In the genomic region with DNA sequence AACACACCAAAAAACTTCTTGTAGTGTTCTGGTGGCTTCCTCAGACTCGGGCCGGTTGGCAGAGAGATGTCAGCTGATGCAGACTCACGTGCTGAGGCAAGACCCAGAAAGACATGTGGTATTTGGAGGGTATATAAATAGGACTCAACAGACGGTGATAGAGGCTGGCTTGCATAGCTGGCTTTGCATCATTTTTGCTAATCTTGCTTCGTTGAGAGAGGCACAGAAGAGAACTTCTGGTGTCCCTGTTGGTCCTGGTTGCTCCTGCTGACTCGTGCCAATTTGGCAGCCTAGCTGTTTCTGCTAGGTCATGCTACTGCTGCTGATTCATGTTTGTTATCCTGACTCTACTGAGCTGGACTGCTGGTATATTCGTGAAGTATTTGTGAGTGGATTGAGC, we compare ENCODE assay signal across 11 mouse cellular contexts. TPM values are rescaled to one million over a fixed set of nuclear protein-coding genes. Genes with fewer than 3 reads are reported as not detected.
A peak's percentile ranks its signal among the peaks of the same experiment; 100 is the strongest.
DNase-seq lines count a peak whose midpoint lies in the region; ATAC-seq lines count a peak whose summit lies in the region.
"Had no signal": no experiment of that assay in that cellular context is flagged by ENCODE, and none has a peak within 500 bp of the region (broad histone marks: within the 10 kb centered on the region; RNA-seq: fewer than 3 reads in every experiment).

No protein-coding gene starts in this region.

- no peak overlapping the region for H3K4me2 ChIP-seq in heart, embryonic 15.5 days
- H3K4me2 ChIP-seq in kidney, embryonic 14.5 days (replicated peaks; ENCODE audit: low read depth, low read length) = no peak overlapping the region
- H3K4me2 ChIP-seq in hindbrain, embryonic 12.5 days (replicated peaks) = no peak overlapping the region
- H3K4me2 ChIP-seq: embryonic facial prominence, embryonic 15.5 days; kidney, embryonic 15.5 days had no signal

- H3K9me3 ChIP-seq in heart, embryonic 15.5 days (replicated peaks) = no peaks in the 10 kb centered on the region
- no peaks in the 10 kb centered on the region for H3K9me3 ChIP-seq in kidney, embryonic 14.5 days (ENCODE audit: control insufficient read depth, low read length)
- no peaks in the 10 kb centered on the region for H3K9me3 ChIP-seq in hindbrain, embryonic 12.5 days (replicated peaks)
- H3K9me3 ChIP-seq: embryonic facial prominence, embryonic 15.5 days; kidney, embryonic 15.5 days had no signal

- no peaks in the 10 kb centered on the region for H3K27me3 ChIP-seq in heart, embryonic 15.5 days
- no peaks in the 10 kb centered on the region for H3K27me3 ChIP-seq in kidney, embryonic 14.5 days (ENCODE audit: control insufficient read depth, insufficient read depth, low read length)
- H3K27me3 ChIP-seq in hindbrain, embryonic 12.5 days = no peaks in the 10 kb centered on the region
- H3K27me3 ChIP-seq: embryonic facial prominence, embryonic 15.5 days; kidney, embryonic 15.5 days; Patski had no signal

- peak overlapping the region; percentile 56 for H3K27ac ChIP-seq in heart, embryonic 15.5 days
- no peak overlapping the region for H3K27ac ChIP-seq in kidney, embryonic 14.5 days (ENCODE audit: low read depth, low read length)
- H3K27ac ChIP-seq in hindbrain, embryonic 12.5 days = no peak overlapping the region
- H3K27ac ChIP-seq: embryonic facial prominence, embryonic 15.5 days; kidney, embryonic 15.5 days had no signal

- peak; percentile 37 for DNase-seq in layer of hippocampus, adult 11-12 months (ENCODE audit: low spot score)
- DNase-seq in layer of hippocampus, postnatal 25 days (ENCODE audit: extremely low spot score in 1 of 2, low spot score in 1 of 2) = no peak
- DNase-seq in c-Kit-positive CD71-positive TER-119-positive erythroid progenitor cells, embryonic 14.5 days (ENCODE audit: low spot score) = peak; percentile 28
- peak; percentile 41 to 60 for DNase-seq in right cerebral cortex, postnatal 10 days (ENCODE audit: low spot score in 2 of 2)
- no peak for DNase-seq in Muller cell, postnatal 12 days (ENCODE audit: inconsistent ontology term)

- 42% methylated on average over 7 of the region's 7 CpGs for WGBS in heart, embryonic 15.5 days
- 89% methylated on average over 7 of the region's 7 CpGs for WGBS in kidney, embryonic 14.5 days
- 86% methylated on average over 7 of the region's 7 CpGs for WGBS in hindbrain, embryonic 12.5 days

- H3K4me1 ChIP-seq in heart, embryonic 15.5 days (replicated peaks) = peaks cover 18% of the 10 kb centered on the region
- no peaks in the 10 kb centered on the region for H3K4me1 ChIP-seq in kidney, embryonic 14.5 days (ENCODE audit: control insufficient read depth, insufficient read depth, low read length)
- no peaks in the 10 kb centered on the region for H3K4me1 ChIP-seq in hindbrain, embryonic 12.5 days

- ATAC-seq in heart, embryonic 15.5 days (replicated peaks; ENCODE audit: insufficient number of reproducible peaks, insufficient read depth, low FRiP score, low read depth) = peak; percentile 66; the same call in 1 of the 2 replicates
- no peak for ATAC-seq in kidney, embryonic 14.5 days (ENCODE audit: low FRiP score, low TSS enrichment)
- no peak for ATAC-seq in hindbrain, embryonic 12.5 days (ENCODE audit: low FRiP score)
- ATAC-seq: Patski had no signal

- peaks cover 30% of the 10 kb centered on the region for H3K36me3 ChIP-seq in heart, embryonic 15.5 days
- H3K36me3 ChIP-seq in kidney, embryonic 14.5 days (ENCODE audit: control insufficient read depth, insufficient read depth, low read length) = peaks cover 62% of the 10 kb centered on the region
- peaks cover 57% of the 10 kb centered on the region for H3K36me3 ChIP-seq in hindbrain, embryonic 12.5 days

- no peak overlapping the region for H3K9ac ChIP-seq in heart, embryonic 15.5 days
- no peak overlapping the region for H3K9ac ChIP-seq in kidney, embryonic 14.5 days (ENCODE audit: low read depth, low read length)
- H3K9ac ChIP-seq in hindbrain, embryonic 12.5 days = no peak overlapping the region
- H3K9ac ChIP-seq: embryonic facial prominence, embryonic 15.5 days; kidney, embryonic 15.5 days had no signal

- no peak overlapping the region for H3K4me3 ChIP-seq in heart, embryonic 15.5 days
- H3K4me3 ChIP-seq in kidney, embryonic 14.5 days (ENCODE audit: low read length) = no peak overlapping the region
- H3K4me3 ChIP-seq in hindbrain, embryonic 12.5 days = no peak overlapping the region
- H3K4me3 ChIP-seq: embryonic facial prominence, embryonic 15.5 days; kidney, embryonic 15.5 days had no signal

RNA-seq across cellular contexts. Expression of gene Klhl22, which starts 9.4 kb away (rescaled TPM):
- total RNA-seq in layer of hippocampus, postnatal 25 days (2021) = 100 to 1,000 TPM in 1 of 2 experiments, 10 to 100 TPM in 1; 97.3 to 103 TPM
- 33.0 and 45.7 TPM in 2 replicates for polyA plus RNA-seq in heart, embryonic 15.5 days (2015; fragmentation: Nextera tagmentation; extraction: Ambion mirVana)
- polyA plus RNA-seq in kidney, embryonic 14.5 days (2014; fragmentation: Nextera tagmentation; extraction: Ambion mirVana) = 42.6 and 70.3 TPM in 2 replicates
- polyA plus RNA-seq in hindbrain, embryonic 12.5 days (2016; fragmentation: Nextera tagmentation; extraction: Ambion mirVana) = 63.9 and 64.7 TPM in 2 replicates

RNA-seq across cellular contexts. Expression of gene Scarf2, which starts 28.2 kb away (rescaled TPM):
- total RNA-seq in layer of hippocampus, postnatal 25 days (2021) = 1 to 10 TPM; 2.7 to 2.8 TPM
- polyA plus RNA-seq in heart, embryonic 15.5 days (2015; fragmentation: Nextera tagmentation; extraction: Ambion mirVana) = 6.6 and 11.3 TPM in 2 replicates
- 17.2 and 19.6 TPM in 2 replicates for polyA plus RNA-seq in kidney, embryonic 14.5 days (2014; fragmentation: Nextera tagmentation; extraction: Ambion mirVana)
- 21.0 and 26.5 TPM in 2 replicates for polyA plus RNA-seq in hindbrain, embryonic 12.5 days (2016; fragmentation: Nextera tagmentation; extraction: Ambion mirVana)

RNA-seq across cellular contexts. Expression of gene Med15, which starts 36.1 kb away (rescaled TPM):
- 10 to 100 TPM; 62.7 to 82.2 TPM for total RNA-seq in layer of hippocampus, postnatal 25 days (2021)
- polyA plus RNA-seq in heart, embryonic 15.5 days (2015; fragmentation: Nextera tagmentation; extraction: Ambion mirVana) = 25.6 and 37.2 TPM in 2 replicates
- 32.4 and 39.7 TPM in 2 replicates for polyA plus RNA-seq in kidney, embryonic 14.5 days (2014; fragmentation: Nextera tagmentation; extraction: Ambion mirVana)
- polyA plus RNA-seq in hindbrain, embryonic 12.5 days (2016; fragmentation: Nextera tagmentation; extraction: Ambion mirVana) = 45.2 and 51.7 TPM in 2 replicates

Comparison
In these comparisons a context has a peak if more than half of its experiments do, and no peak if none do; other contexts are left out.
1. DNase-seq: peak in layer of hippocampus, adult 11-12 months (single experiment), c-Kit-positive CD71-positive TER-119-positive erythroid progenitor cells, embryonic 14.5 days (single experiment) and right cerebral cortex, postnatal 10 days (2 of 2); none in layer of hippocampus, postnatal 25 days (0 of 2) and Muller cell, postnatal 12 days (single experiment).